Mouse (Mus musculus) brain, embryonic 18.5 days (tissue): ENCODE measurements around the gene Khdc4.

Source experiments
- DNase-seq: peaks from one replicate; pipeline ENCODE4 v3.0.0-alpha.2; 2012; ENCODE audit warnings: low read depth, low spot score

Khdc4 gene

DNA sequence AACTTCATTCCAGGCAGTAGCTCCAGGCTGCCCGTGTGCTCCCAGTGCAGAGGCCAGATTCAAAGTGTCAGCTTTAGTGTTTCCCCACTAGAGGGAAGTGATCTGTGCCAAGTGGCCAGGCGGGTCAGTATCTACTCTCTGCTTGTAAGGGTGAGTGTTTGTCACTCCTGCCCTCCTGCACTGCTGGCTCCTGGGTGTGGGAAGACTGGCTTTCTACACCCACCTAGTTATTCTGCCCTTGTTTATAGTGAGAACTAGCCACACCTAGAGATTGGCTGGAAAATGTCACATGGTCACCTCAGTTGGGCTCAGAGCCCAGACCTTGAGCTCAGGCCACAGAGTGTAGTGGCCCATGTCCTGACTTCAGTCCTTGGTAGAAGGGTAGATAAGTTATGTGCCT lies 33.5 kb downstream of the Khdc4 start:
- no peak for DNase-seq

DNA sequence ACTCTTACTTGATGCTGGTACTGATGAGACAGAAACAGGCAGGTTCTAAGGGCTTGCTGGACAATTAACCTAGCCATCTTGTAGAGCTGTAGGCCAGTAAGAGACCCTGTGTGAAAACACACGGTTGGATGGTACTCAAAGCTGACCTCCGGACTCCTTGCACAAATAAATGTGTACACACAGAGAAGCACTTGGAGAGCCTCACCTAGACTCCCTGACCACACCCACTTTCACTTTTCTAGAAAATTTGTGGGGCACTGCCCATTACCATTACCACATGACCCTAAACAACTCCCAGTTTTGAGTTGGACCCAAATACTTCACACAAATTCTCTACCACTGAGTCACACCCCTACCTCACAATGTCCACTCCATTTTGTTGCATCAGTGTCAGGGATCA lies 51.0 kb downstream of the Khdc4 start:
- no peak for DNase-seq

DNA sequence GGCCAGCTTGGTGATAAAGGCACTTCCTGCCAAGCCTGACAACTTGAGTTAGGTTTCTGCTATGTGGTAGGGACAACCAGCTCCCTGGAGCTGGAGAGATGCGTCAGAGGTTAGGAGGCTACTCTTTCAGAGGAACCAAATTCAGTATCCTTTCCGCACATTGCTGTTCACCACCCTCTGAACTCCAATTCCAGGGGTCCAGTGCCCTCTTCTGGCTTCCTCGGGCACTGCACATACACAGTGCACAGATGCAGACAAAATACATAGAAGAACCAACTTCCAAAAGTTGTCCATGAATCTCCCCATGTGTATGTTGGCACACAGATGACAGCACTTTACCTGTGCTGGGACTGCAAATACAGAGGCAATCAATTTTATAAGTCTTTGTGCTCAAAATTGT lies 53.0 kb downstream of the Khdc4 start:
- DNase-seq = no peak

DNA sequence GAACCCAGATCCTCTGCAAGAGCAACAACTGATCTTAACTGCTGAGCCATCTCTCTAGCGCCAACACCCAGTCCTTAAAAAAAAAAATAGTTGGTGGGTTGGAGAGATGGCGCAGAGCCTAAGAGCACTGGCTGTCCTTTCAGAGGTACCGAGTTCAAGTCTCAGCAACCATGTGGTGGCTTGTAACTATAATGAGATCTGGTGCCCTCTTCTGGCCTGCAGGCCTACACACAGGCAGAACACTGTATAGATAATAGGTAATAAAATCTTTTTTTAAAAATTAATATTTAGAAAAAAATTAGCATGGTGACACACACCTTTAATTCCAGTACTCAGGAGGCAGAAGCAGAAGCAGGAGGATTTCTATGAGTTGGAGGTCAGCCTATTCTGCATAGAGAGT lies 54.5 kb downstream of the Khdc4 start:
- no peak for DNase-seq

DNA sequence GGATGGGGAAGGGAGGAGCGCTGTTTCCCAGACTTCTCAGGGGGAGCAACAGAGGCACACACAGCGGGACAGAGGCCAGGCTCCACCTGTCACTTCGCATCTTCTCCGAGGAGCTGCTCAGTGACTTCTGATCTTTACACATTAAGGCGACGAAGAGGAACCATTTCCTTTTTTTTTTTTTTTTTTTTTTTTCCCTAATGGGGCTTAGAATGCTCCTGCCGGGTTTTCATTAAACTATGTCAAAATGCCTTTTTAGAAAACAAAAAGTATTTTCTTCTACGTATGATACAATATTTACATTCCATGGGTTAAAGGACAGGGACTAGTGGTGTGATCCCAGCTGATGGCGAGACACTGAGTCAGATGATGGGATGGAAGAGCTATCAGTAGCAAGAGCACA lies 59.9 kb downstream of the Khdc4 start:
- no peak for DNase-seq

DNA sequence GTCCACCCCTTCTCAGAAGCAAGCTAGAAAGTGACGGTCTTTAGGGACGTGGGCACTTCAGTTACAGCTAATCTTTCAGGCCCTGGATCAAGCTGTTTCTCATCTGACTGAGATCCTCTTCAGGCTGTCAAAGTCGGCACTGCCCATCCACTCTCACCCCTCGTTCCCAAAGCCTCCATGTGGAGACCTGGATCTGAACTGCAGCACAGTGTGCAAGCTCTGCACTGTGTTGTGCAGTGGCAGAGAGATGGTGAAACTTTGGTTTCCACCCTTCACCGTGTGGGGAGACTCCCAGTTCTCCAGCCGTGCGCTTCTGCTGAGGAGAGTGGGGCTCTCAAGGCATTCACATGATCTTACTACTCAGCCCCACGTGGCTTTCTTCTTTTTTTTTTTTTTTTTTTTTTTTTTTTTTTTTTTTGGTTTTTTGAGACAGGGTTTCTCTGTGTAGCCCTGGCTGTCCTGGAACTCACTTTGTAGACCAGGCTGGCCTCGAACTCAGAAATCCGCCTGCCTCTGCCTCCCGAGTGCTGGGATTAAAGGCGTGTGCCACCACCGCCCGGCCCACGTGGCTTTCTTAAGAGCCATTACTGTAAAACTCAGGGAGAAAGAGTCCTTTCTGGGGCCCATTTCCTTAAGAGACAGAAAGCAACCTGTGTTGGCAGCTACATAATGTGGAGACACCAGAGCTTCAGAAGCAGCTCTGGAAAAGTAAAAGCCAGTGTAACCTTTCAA lies 60.7 kb downstream of the Khdc4 start:
- no peak for DNase-seq

DNA sequence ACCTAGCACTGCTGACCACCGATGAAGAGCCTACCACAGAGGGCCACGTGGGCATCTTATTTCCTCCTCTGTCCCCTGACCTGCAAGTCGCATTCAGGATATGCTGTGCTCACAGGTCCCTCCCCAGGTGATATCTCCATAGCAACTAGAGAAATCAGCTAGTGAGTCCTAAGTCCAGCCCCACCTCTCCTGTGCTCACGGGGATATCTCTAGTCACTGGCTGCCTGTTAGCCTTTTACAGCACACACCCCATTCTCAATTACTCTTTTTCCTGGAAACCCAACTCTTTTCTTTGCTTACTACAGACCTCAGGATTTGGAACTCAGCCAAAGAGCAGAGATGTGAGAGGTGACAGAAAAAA lies 61.2 kb downstream of the Khdc4 start:
- DNase-seq = no peak

DNA sequence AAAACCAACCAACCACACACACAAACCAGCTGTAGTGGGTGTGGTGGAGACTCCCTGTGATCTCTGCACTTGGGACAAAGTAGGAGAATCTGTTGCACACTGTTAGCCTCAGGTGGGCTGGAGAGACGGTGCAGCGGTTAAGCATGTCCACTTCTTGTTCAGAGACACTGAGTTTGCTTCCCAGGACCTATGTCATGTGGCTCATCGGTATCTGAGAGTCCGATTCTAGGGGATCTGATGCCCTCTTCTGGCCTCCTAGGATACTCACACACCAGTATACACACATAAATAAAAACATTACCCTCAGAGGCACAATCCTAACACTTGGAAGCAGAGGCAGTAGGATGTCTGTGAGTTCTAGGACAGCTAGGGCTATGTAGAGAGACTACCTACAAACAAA lies 68.7 kb downstream of the Khdc4 start:
- no peak for DNase-seq

DNA sequence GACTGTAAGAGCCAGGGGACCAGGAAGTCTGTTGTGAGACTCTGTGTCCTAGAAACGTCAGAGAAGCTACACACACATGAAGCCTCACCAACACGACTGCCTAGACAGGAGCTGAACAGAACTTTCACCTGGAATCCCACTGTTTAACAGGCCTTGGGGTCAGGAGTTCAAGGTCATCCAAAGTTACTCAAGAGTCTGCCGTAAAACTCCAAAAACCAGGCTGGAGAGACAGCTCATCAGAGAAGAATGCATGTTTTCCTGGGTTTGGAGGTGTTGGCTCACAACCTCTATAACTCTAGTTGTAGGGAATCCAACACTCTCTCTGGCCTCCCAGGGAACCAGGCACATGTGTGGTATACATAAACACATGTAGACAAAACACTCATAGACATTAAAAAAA lies 69.9 kb downstream of the Khdc4 start:
- DNase-seq = no peak

DNA sequence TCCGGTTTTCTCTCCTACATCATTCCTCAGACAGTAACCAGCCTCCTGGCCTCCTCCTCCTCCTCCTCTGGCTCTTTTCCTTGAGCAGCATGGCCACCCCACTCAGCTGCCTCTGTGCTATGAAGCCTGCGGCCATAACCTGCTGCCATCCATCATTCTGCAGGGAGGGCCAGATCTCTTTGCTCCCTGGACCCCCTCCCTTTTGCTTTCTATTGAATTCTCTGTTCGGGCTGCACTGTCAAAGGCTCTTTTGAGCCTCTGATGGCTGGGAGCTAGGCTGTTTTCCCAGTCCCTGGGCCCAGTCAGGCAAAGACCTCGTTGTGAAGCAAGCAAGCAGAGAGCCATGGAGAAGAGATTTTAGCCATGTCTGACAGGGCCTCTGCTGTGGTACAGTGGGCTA lies 70.7 kb downstream of the Khdc4 start:
- no peak for DNase-seq

DNA sequence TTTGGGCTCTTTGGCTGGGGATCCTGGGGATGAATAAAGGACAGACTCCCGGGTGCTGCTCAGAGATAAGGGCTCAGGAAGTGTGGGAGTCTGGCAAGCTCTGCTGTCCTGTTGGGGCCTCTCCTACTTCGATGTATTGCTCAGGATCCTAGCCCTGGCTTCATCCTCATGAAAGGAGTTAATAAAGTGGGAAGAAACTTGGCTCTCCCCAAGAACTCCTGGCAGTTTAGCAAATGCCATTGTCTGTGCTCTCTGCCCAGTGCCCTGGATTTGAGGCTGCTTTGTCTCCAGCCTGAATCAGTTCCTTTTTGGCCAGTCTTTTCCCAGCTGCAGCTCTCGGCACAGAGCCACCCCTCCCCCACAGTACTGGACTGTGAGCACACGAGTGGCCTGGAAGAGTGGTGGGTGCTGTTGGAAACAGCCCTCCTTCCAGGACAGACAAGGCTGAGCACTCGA lies 72.5 kb downstream of the Khdc4 start:
- DNase-seq = peak; percentile 77

DNA sequence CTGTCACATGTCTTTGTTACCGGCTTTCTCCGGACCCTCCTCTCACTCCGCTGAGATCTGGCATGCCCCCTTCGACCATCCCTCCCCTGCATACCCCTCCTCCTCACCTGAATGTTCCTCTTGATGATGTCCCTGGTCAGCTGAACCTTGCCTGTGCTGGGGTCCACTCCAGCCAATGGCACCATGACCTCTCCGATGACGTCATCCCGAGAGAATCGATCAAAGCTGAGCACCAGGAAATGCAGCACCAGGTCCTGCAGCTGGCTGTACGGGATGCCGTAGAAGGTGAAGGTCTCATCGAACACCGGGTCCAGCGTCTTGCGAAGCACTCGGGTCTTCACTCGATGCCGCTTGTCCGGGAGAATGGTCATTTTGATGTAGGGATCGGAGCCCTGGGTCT lies 76.0 kb downstream of the Khdc4 start:
- DNase-seq = no peak

DNA sequence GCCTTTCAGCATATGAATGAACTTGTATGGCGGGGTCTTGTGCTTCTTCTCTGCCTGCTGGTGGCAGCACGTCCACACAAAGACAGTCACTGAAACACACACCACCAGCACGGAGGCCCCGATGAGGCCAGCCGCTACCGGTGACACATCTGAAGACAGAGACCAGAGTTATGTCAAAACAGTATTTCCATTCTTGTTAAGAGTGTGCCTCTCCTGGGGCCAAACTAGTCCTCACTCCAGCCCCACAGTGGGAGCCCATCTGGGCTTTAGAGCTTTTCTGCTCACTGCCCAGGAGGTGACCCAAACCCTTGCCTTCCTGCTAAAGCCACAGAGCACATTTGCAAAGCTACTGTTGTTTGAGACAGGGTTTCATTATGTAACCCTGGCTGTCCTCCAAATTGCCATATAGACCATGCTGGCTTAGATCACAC lies 76.8 kb downstream of the Khdc4 start:
- DNase-seq = no peak
